Mouse (Mus musculus) thymus, postnatal 10 days (tissue): ENCODE measurements around the gene Gsdma2.
"Not testable (repeated sequence)": the region's sequence is repeated elsewhere in the genome, so short reads cannot be mapped to it uniquely, and the experiment has no call there.

Source experiments
- DNase-seq, 2 experiments: peaks; one replicate each; pipeline ENCODE4 v3.0.0; 2021; ENCODE audit warnings: low spot score in 2 of 2

The Gsdma2 gene

GRCm38 (mm10) chr11:98668984-98669383 lies 22.4 kb downstream of the Gsdma2 start:
- no peak for DNase-seq

- DNase-seq: no peak
These were observed 24.8 kb downstream of the Gsdma2 start for GRCm38 (mm10) chr11:98671284-98671815.

DNA sequence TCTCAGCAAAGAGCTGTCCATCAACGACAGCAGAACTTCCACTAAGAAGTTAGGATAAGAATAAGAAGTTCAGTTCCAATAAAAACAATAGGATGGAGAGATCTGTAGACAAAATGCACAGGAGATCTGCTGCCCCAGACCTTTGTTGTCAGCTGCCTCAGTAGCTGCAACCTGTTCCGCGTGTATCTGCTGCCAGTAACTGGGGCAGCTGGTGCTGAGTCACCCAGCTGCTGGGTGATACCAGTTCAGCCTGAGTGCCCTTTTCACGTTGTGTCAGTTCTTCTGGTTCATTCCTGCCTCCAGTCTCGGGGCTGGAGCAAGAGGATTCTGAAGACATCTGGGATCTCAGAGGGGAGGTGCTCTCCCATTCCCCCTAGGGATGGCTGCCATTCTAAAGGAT lies 25.3 kb downstream of the Gsdma2 start:
- no peak for DNase-seq

- DNase-seq: no peak
These were observed 25.9 kb downstream of the Gsdma2 start for GRCm38 (mm10) chr11:98672482-98672881.

DNA sequence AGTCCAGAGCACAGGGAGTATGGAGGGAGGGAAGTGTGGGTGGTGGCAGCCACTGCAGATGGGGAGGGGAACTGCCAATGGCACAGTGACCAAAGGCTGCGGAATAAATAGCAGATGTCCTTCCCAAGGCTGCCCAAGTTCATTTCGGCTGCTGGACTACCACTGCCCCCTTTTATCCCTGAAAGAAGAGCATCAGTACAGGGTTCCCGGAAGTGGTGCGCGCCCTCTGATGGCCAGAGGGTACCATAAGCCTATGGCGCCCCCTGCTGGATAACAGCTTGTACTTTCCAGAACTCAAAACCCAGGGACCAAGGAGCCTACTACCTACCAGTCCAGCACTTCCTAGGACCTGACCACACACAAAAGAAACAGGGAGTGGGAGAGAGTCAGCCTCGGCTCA lies 26.6 kb downstream of the Gsdma2 start:
- peak; percentile 25 to 65 for DNase-seq

GRCm38 (mm10) chr11:98675829-98676363 lies 29.3 kb downstream of the Gsdma2 start:
- DNase-seq: no peak

DNA sequence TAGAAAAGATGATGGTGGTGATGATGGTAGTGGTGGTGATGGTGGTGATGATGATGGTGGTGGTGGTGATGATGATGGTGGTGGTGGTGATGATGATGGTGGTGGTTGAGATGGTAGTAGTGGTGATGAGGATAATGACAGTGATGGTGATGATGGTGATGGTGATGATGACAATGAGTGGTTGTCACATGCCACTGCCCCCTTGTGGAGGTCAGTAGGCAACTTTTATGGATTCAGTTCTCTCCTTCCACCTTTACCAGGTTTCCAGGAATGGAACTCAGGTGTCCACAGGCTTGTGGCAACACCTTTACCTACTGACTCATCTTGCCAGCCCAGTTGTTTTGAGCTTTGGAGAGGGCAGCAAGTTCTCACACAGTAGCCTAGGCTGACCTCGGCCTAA lies 33.5 kb downstream of the Gsdma2 start:
- no peak for DNase-seq

DNA sequence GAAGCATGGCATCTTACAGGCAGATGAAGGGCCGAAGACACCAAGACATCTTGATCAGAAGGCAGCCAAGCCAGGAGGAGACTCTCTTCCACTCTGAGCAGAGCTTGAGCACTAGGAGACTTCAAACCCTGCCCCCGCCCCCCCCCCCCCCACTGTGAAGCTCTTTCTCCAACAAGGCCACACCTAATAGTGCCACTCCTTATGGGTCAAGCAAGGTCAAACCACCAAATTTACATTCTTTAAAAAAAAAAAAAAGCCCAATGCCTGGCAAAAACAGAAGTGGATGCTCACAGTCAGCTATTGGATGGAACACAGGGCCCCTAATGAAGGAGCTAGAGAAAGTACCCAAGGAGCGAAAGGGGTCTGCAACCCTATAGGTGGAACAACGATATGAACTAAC lies 34.0 kb downstream of the Gsdma2 start:
- DNase-seq: not testable (repeated sequence)

GRCm38 (mm10) chr11:98681186-98681585 lies 34.6 kb downstream of the Gsdma2 start:
- DNase-seq: no peak

- peak; percentile 91 to 93 for DNase-seq
These were observed 35.5 kb downstream of the Gsdma2 start, which contains the start of gene Psmd3 for GRCm38 (mm10) chr11:98681786-98682745. Gene Psmd3, plus strand, starts transcription at chr11:98682554.

DNA sequence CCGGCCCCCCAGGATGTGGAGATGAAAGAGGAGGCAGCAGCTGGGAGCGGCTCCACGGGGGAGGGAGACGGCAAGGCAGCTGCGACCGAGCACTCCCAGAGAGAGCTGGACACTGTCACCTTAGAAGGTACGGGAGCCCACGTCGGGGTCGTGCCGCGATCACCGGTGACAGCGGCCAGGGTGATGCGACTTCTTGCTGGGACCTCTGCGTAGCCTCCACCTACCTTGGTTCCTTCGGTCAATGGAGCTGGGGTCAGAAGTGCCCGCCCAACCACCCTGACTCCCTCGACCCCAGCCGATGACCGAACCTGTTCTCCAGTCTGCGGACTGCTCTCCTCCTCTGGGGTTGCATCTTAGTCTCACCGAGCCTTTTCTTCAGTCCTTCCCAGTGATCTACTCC lies 36.3 kb downstream of the Gsdma2 start:
- no peak for DNase-seq

DNA sequence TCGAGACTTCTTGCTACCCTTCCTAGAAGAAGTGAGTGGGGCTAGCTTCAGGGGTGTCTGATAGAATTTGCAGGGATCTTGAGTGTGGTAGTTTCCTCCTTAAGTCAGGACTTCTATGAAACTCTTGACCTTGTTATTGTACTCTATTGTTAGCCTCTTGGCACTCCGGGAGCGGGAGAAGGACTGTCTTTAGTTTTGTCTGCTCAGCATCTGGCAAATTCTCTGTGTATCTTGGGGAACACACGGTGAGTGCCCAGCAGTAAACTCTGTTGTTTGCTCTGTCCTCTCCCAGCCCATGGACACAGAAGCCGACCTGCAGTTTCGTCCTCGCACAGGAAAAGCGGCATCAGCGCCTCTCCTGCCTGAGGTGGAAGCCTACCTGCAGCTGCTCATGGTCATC lies 39.1 kb downstream of the Gsdma2 start:
- no peak for DNase-seq

DNA sequence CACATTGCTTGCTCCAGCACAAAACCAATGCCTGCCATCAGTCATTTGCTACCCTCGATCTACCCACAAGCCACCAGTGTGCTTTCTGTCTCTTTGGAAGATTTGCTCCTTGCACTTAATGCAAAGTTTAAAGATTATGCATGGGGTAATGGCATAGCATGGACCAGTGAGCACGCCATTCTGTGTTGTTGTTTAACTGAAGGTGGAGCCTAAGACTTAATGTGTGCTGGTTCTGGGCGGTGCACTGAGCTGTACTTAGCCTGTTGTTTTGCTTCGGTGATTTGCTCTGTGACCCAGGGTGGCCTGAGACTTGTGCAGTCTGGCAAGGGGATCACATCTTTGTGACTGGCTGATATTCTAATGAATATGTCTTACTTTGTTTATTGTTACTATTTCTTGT lies 40.4 kb downstream of the Gsdma2 start:
- DNase-seq: no peak

GRCm38 (mm10) chr11:98688009-98688408 lies 41.5 kb downstream of the Gsdma2 start:
- DNase-seq: no peak

- DNase-seq: peak; percentile 72 to 75
These were observed 46.6 kb downstream of the Gsdma2 start for GRCm38 (mm10) chr11:98693201-98693600.

GRCm38 (mm10) chr11:98693746-98694145 lies 47.2 kb downstream of the Gsdma2 start:
- DNase-seq: no peak

GRCm38 (mm10) chr11:98694301-98694700 lies 47.7 kb downstream of the Gsdma2 start:
- DNase-seq: no peak

DNA sequence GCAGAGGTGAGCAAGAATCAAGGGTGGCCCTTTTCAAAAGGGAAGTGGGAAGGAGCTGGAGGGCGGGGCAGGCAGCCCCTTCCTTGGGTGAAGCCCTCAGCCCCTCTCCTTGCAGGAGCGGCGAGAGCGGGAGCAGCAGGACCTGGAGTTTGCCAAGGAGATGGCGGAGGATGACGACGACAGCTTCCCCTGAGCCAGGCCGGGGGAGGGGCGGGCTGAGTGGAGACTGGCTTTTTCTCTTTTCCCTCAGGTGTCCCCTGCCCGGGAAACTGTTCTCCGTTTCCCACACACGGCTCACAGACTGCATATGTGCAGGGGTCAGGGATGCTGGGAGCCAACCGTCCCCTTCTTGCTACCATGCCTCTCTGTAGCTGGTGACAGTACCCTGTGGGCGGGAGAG lies 48.8 kb downstream of the Gsdma2 start:
- no peak for DNase-seq

- DNase-seq: no peak
These were observed 50.1 kb downstream of the Gsdma2 start for GRCm38 (mm10) chr11:98696454-98697216.

GRCm38 (mm10) chr11:98697225-98697624 lies 50.7 kb downstream of the Gsdma2 start:
- no peak for DNase-seq

- DNase-seq: no peak
These were observed 52.5 kb downstream of the Gsdma2 start for GRCm38 (mm10) chr11:98698849-98699640.
